Mouse (Mus musculus) frontal cortex, postnatal 36 days (tissue): Measurements from ENCODE around the gene Chst8.

Experiments
- DNase-seq, 2 experiments: peaks; one replicate each; pipeline ENCODE4 v3.0.0; 2022; ENCODE audit warnings: low spot score in 2 of 2

The Chst8 gene

DNA sequence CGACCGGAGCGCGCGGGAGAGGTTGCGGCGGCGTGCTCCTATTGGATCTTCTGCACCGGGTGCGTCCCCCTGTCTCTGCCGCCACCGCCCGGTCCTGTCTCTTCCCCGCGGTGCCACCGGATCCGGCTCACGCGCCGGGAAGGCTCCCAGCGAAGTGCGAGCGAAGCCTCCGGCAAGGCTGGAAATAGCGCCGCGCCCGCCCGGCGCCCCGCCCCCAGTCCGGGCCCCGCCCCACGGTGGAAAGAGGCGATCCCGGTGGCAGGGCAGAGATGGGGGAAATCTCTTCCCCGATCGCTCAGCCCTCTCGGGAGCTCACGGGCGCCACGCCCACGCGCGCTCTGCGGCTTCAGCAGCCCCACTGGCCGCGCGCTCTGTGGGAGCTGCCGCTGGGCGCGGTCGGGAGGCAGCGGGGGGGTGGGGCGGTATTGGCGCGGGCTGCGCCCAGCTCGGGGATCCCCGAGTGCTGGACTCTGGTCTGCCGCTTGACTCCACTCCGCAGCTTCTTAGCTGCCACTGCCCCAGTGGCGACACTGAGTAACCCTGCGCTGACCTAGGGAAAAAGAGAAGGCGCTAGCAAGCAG, at the start of gene Chst8:
Gene Chst8 (minus strand): TSS at position 181 of the 581 bp plus-strand sequence.
- DNase-seq: peak; percentile 73 to 76

DNA sequence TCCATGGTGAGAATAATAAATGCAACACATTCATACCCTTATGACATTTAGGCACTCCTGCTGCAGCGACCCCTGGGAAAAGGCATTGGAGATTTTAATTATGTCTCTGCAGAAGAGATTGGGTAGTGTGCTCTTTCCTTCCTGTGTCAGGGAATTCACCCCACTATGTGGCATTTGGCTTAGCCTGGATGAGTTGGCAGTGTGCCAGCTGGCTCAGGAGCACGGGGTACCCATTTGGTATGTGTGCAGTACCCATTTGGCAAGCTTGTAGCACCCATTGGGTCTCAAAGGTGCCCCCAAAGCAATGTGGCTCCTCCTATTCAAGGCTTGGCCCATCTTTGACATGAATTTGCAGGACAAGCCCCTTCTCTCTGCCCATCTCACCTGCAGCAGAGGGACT, 45.8 kb upstream of the Chst8 start:
- DNase-seq: no peak

DNA sequence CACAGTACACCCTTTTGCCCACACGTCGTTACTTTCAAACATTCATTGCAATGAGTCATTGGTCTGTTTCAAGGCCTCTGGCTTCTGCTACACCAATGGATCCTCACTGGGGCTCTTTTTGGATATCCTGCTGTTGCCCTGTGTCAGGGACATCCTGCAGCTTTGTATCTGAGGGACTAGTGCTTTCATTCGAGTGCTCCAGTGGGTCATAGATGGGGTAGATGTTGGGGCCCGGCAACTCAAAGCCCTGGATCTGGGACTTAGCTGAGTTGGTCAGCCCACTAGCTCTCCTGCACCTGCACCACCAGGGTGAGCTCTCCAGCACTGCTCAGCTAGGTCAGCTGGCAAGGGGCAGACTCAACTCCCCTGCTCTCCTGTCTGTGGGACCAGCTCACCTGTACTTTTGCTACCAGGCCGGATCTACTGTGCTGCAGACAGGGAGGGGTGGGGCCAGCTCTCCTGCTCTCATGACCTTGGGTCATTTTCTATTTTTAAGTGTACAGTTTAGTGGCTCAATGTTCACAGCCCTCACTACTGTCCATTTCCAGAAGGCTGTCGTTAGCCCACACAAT, 42.4 kb upstream of the Chst8 start:
- DNase-seq: no peak

DNA sequence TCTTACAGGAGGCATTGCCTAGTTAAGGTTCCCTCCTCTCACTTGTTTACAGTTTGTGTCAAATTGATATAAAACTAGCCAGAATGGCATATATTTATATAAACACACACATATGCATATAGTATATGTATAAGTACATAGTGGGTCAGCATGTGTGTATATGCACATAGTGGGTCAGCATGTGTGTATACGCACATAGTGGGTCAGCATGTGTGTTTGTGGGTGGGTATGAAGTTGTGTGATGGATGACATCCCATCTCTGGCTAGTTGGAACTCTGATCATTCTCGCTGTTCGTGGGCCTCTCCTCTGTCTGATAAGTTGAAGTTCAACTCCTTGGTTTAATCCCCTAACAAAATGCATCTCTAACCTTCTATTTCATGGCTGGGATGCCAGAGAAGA, 40.9 kb upstream of the Chst8 start:
- no peak for DNase-seq

DNA sequence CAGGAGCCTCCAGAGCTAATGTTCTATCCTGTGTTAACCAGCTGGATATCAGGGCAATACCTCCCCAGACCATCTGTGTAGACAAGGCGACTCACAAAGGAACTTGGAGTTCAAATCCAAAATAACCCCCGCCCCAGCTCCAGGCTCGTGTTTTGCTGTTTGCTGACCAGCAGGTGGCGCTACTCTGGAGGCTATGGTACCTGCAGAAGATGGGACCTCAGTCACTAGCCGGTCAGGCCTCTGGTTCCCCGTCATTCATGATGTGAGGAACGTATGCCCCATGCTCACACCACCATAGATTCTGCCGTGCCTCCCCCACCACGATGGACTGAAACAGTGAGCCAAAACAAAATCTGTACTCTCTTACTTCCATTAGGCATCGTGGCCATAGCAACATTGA, 37.1 kb upstream of the Chst8 start:
- DNase-seq: no peak

DNA sequence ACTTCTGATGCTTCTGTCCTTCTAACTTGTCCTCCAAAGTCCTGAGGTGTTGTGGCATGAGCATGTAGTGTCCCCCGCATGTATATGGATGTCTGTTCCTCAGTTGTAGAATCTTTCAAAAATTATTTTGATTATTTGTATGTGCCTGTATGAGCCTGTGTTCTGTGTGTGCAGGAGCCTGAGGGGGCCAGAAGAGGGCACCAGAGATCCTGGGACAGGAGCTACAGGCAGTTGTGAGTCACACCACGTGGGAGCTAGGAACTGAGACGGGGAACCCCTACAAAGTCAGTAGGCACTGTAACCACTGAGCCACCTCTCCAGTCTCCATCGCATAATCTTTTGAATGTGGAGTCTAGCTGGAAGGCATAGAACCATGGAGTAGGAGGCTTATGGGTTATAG, 36.3 kb upstream of the Chst8 start:
- no peak for DNase-seq

DNA sequence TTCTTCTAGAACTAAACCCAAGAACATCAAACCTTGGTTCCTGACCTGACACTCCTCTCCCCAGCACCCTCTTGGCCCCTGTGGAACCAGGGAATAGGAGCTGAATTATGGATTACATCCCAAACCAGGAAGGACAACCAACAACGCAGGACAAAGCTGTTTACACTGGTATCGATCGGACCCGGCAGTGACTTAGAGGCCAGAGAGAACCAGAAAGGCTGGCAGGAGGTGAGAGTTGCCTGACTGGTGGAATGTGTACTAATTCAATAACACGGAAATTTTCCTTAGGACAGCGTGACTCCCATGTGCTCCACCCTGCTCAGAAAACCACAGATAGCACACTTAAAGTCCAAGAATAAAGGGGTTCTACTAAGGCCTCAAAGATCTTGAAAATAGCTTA, 35.4 kb upstream of the Chst8 start:
- no peak for DNase-seq

DNA sequence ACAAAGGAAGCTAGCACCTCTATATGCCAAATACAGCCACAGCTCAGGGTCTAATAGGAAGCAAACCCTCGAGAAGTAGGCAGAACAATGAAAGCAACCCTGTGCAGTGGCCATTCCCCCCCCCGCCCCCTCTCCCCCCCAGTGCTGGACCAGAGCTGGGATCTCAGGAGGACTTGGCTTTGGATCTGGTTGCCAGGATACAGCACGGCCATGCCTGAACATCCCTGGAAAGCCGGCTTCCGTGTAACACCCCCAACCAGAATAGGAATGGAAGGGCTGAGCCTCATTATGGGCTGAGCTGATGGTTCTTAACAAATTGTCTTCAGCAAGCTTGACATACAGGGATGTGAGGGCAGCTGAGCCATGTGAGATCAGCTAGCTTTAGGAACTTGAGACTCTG, 34.9 kb upstream of the Chst8 start:
- no peak for DNase-seq

DNA sequence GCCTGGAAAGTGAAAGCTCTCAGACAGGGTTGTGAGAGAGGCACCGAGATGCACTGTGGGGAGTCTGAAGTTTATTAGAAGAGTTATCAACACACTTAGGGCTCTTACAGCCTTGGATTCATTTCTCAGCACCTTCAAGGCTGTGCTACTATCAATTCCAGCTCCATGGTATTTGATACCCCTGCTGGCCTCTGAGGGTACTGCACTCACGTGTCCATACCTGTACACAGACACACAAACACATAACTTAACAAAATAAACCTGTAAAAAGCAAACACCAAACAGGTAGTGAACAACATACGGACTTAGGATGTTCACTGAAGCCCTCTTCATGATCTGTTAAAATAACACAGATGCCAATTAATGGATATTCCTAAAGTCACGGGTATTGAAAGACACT, 26.2 kb upstream of the Chst8 start:
- DNase-seq: no peak

DNA sequence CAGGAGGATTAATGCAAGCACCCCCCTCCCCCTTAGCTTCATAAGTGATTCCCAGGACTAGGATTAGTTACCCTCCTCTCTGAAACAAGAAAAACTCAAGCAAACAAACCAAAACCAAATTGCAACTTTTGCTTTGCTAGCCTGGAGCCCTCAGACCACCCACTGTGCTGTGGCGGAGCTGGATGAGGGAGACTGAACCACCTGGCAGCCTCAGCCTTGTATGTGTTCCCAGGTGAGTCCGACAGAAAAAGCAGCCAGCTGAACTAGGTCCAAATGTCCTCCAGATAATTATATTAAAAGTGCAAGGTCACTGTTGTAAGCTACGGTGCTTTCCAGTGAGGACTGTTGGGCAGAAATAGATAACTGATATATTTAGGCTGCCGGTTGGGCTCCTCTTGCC, 25.7 kb upstream of the Chst8 start:
- DNase-seq: no peak

DNA sequence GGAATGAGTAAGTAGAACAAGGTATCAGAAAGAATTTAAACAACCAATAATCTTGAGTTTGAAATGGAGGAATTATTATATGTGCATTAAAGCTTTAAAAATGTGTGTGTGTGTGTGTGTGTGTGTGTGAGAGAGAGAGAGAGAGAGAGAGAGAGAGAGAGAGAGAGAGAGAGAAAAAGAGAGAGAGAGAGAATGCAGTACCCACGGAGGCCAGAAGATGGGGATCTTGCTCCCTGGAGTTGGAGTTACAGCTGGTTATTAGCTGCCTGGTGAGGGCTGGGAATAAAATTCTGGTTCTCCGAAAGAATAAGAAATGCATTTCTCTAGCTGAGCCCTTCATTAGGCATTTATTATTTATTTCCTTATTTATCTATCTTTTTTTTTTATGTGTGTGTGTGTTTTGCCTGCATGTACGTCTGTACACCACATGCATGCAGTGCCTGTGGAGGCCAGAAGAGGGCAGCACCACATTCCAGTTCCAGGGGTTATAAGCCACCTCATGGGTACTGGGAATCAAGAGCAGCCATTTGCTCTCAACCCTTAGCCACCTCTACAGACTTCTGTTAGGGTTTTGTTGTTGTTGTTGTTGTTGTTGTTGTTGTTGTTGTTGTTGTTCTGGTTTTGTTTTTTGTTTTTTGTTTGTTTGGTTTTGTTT, 13.9 kb upstream of the Chst8 start:
- DNase-seq: no peak

DNA sequence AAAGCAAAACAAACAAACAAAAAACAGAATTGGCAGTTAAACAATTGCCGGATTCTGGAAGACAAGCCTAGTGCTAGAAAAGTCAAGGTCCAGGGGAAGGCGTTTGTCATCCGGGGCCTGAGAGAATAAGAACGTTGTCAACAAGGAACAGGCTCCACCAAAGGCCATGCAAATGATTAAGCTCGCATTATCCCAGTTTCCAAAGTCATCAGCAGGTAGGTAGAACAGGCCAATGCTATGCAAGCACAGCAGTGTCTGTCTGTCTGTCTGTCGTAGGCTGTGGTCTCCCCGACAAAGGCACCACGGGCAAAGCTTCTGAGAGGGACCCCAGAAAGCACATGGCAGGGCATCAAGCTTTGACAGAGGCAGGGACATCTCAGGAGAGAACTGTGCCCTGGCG, 9.1 kb upstream of the Chst8 start:
- DNase-seq: no peak

DNA sequence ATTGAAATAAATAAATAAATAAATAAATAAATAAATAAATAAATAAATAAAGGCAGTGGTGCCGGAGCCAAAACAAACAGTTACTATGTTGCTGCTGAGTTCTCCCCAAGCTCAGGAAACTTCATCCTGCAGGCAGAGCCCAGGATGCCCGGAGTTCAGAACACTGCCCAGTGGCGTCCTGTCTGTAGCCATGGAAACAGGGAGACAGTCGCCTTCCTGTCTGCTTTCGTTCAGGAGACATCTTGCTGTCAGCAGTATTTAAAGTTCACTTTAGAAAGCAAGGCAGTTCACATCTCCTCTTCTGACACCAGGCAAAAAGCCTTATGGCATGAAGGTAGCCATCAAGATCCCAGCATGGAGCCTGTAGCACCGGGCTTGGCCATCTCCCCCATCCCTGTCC, 8.0 kb upstream of the Chst8 start:
- no peak for DNase-seq

DNA sequence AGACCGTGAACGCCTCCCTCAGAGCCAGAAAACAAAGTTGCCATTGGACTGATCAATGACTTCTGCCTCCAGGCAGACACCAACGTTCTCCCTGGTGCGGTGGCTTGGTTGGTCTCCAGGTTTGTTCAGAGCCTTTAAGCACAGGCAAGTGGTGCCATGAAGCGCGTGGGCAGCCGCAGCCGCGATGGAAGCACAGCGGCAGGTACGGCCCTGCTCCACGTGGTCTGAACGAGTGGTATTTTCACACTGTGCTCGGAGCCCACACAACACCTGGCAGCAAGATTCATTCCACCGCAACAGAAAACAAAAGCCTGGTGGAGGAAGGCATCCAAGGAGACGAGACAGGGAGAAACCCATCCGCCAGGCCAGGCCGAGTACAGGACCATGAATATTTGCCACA, 7.3 kb upstream of the Chst8 start:
- DNase-seq: peak; percentile 52 to 62

DNA sequence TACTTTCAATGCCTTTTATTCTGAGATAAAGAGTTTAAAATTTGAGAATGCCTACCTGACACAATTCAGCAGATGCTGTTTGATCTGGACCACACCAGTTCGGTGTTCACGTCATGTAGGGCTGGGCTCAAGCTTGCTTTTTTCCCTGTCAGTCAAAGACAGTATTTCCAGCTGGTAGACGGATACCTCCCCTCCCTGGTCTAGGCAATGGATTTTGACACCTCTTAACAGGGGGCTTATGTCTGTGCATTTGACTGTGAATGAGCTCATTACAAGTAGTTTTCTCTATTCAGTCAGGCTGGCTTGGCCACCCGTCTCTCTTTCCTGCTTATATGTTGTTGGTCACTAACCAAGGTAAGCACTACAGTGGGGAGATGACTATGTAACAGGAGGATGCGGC, 6.1 kb upstream of the Chst8 start:
- no peak for DNase-seq

DNA sequence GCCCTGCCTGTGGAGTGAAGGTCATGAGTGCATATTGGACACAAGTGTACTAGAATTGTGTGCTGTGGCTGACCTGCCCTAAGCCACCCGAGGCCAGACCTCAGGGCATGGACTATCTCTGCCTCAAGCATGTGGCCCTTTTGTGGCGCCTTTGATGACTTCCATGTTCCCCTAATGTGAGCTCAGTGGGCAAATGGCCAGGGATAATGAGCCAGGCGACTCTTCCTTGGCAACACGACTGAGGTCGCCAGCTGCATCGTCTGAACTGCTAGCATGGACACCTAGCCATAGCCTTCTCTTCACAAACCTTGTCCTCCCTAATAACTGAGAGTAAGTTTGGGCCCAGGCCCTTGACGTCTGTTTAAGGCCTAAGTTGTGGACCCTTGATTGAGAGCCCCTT, 4.5 kb upstream of the Chst8 start:
- DNase-seq: no peak

DNA sequence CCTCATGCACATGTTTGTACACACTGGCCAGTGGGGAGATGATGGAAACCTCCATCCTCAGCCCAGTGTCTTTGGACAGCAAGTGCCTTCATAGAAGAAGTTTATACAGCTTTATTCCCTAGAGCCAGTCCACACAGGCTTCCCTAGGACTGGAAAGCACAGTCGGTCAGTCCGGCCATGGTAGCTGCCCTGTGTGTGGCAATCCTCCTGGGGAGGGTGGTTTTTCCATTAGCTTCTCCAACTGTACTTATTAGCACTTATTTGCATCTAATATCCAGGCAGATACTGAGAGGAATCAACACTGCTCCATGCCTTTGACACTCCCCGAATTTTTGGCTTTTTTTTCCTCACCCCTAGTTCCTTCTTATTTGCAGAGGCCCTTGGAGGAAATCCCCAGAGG, 2.3 kb upstream of the Chst8 start:
- DNase-seq: no peak

DNA sequence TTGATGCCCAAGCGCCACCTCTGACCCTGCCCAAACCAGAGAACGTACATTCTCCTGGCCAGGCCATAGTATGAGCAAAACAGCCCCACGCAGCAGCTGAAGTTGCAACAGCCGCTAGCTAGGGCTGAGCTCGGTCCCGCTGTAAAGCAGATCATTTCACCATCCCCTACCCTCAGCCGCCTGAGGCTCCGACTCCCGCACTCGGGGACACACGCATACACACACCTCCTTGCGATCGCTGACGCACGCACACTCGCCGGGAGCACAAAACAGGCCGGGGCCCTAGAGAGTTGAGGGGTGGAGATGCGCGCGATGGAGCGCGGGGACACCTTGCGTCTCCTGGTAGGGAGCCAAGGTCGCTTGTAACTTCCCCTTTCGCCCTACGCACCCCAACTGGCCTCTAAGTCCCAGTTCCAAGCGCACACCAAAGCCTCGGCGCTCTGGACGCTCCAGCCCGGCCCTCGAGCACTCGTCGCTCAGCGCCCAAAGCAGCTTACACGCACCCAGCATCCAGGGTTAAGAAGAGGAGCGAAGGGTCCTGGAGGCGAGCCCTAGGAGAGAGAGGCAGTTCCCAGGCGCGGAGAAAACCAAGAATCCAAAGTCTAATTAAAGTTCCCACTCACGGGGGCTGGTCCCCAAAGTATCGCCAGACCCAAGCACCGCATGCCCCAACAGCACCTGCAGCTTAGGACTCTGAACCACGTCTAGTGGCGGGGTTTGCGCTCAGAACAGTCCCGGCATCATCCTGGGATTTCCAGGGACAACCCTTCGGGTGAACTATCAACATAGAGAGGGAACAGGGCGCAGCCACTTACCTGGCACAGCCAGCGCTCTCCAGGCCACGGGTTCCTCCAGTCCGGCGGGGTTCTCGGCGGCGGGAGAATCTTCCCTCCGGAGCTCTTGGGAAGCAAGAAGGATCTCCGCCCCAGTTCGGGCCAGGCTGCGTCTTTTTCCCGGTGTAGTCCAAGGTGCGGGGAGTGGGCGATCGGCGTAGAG, 682 bp downstream of the Chst8 start:
- DNase-seq: no peak

DNA sequence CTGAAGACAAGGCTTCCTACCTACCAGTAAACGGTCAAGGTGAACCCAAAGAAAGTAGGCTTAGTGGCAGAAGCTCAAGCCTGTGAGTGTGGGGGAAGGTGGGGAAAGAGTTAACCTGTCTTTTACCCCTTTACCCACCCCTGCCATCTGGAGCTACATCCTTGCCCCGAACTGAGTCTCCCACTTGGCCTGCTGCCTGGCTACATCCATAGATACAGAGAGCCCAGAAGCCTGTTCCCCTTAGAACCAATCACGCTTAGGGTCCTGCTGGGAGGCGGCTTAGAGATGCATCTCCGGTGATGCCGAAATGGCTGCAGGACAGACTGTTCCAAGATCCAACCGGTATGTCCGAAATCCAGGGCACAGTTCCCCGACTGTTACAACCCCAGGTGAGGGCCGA, 1.5 kb downstream of the Chst8 start:
- no peak for DNase-seq

DNA sequence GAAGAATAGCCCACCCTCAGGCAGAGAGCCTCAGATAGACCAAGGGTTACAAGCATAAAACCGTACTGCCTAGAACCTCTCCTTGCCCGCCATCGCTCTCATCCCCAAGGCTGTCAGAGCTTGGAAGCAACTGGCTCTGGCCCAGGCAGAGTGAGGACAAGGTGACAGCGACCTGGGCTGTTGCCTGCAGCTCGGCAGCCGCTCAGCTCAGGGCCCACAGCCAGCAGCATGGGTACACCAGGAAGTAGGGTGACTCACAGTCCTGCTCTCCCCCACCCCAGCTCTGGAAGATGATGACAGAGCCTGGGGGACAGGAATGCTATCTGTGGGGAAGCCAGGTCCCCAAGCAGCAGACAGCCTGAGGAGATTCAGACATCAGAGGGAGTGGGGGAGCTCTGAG, 6.2 kb downstream of the Chst8 start:
- DNase-seq: peak; percentile 55 to 65

DNA sequence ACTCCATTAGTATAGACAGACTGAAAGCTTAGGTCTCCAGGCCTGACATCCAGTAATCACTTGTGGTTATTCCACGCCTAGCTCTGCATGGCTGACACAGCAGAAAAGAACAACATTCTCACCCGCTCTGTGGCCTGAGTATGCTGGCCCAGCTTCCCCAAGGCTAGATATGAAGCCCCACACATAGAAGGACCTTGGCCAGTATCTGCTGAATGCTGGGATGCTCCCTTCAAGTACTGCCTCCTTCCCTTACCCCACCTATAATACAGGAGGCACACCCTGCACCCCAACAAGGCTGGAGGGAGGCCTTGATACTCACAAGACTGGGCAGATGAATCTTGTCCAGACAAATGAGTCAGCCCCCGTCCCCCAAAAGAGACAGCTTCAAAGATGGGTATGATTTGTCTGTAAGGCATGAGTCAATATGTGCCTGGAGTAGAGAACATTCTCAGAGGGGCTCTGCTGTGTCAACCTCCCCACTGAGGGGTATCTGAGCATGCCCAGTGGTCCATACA, 6.8 kb downstream of the Chst8 start:
- no peak for DNase-seq

DNA sequence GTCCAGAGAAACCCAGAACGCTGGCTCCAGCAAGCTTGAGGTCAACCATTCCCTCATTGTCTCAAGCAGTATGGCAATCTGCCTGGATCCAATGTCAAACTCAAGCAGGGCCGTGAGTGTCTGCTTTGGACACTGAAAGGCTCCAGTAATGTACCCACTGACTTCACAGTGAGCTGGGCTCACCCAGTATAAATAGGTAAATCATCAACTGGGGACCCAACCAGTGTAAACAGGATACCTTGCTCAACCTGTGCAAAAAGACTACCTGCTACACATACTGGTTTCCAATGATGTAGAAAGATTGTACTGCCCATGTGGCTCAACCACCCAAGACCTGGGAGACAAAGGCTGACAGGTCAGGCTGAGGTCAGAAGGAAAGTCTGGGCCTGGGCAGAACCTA, 7.5 kb downstream of the Chst8 start:
- DNase-seq: no peak
